Mouse (Mus musculus) right cerebral cortex, adult 18-20 months (tissue): ENCODE results near the gene Psmd13.

Experiments
- DNase-seq: peaks from one replicate; pipeline ENCODE4 v3.0.0; 2022; ENCODE audit warnings: mixed read lengths

The Psmd13 gene

DNA sequence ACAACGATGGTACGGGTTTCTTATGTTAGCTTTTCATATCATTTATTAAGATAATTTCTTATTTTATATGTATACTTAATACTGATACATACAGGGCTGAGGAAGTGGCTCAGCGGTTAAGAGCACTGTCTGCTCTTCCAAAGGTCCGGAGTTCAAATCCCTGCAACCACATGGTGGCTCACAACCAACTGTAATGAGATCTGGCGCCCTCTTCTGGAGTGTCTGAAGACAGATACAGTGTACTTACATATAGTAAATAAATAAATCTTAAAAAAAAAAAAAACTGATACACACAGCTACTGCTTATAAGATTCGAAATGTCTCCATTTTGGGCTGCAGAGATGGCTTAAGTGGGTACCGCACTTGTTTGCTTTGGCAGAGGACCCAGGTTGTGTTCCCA lies 25.9 kb downstream of the Psmd13 start:
- DNase-seq = no peak

DNA sequence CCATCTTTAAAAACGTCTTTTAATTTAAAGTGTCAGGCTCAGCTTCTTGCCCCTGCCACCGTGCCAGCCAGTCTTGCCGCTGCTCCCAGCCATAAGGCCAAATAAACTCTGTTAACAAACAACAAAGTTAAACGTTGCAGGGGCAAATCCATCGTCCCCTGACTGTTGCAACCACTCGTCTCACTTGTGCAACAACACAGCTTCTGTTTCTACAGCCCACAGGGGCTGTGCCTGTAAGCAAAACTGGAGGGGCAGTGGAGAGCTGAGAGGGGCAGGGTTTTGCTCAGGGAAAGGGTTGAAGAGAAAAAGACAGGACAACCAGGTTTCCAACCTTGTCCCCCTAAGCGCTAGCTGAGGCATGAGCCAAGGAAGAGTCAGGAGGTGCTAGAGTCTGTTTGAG lies 26.4 kb downstream of the Psmd13 start:
- no peak for DNase-seq

DNA sequence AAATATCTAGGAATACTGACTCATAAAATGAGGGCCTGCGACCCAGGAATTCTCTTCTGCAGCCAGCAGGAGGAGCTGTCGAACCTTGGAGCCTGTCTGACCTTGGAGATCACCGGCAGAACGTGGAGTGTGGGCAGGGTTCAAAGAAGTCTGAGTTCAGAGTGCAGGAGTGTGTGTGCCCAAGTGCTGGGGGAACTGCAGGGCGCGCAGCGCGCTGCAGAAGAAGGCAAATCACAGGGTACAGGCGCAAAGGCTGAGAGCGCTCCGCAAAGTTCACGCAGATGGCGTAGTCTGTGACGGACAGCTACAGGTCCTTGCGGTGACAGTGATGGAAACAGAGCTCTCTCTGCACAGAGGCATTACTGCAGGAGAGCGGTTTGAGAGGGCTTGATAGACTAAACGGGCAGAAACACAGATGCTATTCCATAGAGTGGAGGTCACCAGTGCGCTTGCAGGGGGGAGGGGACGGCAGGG lies 26.9 kb downstream of the Psmd13 start:
- peak; percentile 72 for DNase-seq

DNA sequence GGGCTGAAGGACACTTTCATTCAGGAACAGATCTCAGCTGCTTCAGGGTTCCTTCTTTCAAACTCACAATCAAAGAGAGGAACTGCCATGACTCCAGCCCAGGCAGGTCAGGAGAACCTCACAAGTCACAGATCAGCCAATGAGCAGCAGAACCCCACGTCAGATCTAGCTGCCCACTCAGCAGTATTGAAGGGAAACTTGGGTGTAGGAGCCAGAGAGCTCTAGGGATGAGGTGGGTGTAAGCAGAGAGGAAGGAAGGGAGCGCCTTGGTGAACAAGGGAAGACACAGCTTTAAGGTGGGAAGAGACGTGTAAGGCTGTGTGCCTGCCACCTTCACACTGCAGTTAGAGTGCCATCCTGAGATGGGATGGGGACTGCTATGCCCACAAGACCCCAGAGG lies 30.5 kb downstream of the Psmd13 start:
- peak; percentile 71 for DNase-seq

DNA sequence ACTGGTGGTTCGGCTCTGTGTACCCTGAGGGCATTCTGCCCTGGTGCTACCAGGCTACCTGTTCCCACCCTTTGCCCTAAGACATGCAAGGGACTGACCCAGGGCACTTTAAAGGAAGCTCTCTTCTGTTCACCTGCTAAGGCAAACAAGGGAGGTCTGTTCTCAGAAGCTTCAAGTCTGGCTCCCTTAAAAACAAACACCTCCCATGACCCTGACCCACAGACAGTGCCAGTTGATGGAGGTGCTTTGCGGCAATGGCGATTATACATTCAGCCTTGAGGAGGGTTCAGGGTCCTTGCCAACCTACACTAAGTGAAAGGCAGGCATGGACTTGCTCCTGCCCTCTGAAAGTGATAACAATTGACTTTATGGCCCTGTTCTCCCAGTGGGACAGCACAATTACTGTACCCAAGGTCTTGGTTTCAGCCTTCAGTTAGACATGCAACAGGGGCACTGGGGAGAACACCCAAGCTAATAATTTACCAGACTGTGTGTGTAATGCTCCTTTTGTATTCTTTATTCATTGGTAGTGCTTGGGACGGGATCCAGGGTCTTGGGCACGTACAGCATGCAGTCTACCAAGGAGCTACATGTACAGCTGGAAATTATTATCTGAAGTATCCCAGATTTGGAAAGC lies 31.2 kb downstream of the Psmd13 start:
- no peak for DNase-seq

DNA sequence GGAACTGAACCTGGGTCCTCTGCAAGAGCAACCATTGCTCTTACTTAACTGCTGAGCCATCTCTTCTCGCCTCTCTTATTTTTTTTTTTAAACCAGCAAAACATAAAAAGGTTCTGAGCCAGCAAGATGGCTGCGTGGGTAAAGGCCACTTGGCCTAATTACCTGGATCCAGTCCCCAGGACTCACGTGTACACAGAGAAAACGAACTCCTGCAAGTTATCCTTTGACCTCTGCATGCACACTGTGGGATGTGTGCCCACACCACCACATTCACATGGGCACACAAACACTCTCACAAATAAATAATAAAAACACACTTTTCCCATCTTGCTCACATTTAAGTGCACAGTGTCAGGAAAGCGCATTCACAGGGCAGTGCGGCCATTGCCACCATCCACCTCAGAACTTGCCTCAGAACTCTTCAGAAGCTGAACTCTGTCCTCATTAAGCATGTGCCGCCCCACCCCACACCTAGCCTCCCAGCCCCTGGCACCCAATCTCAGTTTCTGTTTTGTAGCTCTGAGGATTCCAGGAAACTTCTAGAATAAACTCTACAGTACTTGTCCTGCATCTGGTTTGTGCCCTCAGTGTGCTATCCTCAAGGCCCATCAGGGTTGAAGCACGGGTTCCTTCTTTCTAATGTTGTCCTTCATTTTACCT lies 32.4 kb downstream of the Psmd13 start:
- no peak for DNase-seq

DNA sequence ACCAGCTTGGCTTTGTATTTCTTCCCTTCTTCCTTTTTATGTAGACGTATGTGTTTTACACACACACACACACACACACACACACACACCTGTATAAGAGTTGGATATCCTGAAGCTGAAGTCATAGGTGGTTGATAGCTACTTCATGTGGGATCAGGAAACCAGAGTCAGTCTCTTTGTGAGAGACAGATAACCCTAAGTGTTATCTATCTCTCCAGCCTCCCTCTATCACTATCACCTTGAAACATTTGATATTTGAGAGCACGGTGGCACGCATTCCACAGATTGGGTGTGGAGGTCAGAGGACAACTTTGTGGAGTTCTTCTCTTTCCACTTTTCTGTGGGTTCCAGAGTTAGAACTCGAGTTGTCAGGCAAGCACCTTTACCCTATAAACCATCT lies 38.1 kb downstream of the Psmd13 start:
- no peak for DNase-seq

DNA sequence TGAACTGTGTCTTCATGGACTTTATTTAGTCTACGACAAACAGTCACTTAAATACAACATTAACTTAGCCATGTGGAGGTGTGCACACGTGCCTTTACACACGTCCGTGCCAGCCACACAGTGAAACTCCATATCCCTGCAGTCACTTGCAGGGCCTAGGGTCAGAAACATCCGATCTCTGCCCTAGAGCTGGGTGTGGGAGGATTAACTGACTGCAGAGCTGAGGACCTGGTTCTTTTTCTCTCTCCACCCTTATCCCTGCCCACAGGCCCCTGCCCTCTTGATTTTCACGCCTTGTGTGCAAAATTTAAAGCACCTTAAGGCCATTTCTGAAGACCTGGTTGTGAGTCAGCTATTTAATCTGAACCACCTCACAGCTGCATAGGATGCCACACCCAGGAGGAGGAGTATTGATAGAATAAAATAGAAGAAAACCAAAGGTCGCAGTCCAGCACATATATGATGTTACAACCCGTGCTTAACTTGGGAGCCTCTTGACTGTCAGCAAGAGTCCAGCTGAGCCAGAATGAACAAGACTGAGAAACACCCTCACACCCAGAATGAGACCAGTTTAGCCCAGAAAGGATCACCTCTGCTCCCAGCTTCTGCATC lies 38.8 kb downstream of the Psmd13 start, which contains the start of gene Nlrp6:
Gene Nlrp6, plus strand, starts transcription at position 485 of the 612 bp plus-strand sequence.
- DNase-seq = no peak

DNA sequence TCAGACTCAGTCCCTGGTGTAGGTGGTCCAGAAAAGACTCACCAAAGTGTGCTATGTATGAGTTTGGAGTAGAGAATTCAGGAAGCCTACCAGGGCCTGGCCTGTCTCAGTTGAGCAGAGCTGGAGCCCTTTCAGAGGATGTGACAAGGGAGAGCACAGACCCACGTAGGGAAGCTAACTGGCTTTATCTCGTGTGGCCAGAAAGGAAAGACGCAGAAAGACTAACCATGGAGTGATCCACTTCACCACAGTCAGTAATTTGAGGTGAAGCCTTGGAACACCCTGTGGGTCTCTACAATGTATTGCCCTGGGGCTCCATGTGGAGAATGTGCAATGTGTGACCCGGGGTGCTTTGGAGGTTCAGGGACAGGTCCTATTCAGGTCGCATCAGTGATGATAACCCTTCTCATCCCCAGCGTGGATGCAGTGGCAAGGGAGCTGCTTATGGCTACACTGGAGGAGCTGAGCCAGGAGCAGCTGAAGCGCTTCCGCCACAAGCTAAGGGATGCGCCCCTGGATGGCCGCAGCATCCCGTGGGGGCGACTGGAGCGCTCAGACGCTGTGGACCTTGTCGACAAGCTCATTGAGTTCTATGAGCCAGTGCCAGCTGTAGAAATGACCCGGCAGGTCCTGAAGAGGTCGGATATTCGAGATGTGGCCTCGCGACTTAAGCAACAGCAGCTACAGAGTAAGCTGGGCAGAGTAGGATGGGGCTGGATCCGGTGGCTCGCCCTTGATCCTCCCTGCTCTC lies 39.6 kb downstream of the Psmd13 start:
- DNase-seq = no peak

DNA sequence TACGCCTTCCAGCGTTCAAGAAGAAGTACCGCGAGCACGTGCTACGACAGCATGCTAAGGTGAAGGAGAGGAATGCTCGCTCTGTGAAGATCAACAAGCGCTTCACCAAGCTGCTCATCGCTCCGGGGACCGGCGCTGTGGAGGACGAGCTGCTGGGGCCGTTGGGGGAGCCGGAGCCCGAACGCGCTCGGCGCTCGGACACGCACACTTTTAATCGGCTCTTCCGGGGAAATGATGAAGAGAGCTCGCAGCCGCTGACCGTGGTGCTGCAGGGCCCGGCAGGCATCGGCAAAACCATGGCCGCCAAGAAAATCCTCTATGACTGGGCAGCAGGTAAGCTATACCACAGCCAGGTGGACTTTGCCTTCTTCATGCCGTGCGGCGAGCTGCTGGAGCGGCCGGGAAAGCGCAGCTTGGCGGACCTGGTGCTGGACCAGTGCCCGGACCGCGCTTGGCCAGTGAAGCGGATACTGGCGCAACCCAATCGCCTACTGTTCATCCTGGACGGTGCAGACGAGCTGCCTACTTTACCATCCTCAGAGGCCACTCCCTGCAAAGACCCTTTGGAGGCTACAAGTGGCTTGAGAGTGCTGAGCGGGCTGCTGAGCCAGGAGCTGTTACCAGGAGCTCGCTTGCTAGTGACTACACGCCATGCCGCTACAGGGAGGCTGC lies 40.8 kb downstream of the Psmd13 start:
- DNase-seq = no peak

DNA sequence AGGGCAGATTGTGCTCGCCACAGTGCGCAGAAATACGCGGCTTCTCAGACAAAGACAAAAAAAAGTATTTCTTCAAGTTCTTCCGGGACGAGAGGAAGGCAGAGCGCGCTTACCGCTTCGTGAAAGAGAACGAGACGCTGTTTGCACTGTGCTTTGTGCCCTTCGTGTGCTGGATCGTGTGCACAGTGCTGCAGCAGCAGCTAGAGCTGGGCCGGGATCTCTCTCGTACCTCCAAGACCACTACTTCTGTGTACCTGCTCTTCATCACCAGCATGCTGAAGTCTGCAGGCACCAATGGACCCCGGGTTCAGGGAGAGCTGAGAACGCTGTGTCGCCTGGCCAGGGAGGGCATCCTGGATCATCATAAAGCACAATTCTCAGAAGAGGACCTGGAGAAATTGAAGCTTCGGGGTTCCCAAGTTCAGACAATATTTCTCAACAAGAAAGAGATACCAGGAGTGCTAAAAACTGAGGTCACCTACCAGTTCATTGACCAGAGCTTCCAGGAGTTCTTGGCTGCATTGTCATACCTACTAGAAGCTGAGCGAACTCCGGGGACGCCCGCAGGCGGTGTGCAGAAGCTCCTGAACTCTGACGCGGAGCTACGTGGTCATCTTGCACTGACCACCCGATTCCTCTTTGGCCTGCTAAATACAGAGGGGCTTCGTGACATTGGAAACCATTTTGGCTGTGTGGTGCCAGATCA lies 41.5 kb downstream of the Psmd13 start:
- DNase-seq = no peak

DNA sequence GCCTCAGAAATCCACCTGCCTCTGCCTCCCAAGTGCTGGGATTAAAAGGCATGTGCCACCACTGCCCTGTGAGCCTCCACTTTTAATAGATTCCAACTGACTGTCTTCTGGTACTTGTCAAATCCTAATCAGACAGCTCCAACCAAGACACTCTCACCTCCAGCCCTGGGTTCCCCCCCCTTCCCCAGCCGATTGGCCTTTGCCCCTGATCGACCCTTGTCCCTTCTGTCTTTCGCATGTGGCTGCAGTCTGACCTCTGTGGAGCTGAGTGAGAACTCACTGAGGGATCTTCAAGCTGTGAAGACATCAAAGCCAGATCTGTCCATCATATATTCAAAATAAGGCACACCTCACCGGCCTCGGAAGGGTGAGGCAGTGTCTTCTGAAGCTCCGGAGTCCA lies 45.4 kb downstream of the Psmd13 start:
- no peak for DNase-seq

DNA sequence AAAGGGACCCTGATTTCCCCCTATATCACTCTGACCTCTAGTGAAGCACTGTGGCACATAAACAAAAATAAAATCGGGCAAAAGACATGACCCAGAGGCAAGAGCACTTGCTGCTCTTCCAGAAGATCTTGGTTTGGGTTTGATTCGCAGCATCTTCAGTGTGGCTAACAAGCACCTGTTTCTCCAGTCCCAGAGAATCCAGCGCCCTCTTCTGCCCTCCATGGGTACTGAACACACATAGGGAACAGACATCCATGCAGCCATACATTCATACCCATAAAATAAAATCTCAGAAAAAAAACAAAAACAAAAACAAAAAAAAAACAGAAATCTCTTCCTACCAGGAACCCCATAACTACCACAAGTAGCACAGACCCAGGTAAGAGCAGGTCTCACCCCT lies 56.7 kb downstream of the Psmd13 start:
- DNase-seq = no peak

DNA sequence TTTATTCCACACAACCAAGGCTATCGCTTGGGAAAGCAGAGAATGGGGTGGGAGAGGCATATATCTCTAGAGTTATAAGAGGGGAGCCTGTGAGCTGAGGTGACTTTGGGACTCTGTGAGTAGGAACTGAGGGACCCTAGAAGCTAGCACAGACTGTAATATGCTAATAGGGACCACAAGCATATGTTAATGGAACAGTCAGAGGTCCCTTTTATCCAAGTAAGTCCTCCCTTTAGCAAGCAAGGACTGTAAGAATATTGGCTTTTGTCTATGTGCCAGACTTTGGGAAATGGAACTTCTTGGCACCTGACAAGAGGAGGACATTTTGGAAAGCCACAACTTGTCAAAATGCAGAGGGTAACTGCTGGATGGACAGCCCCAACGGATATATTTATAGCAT lies 57.1 kb downstream of the Psmd13 start:
- DNase-seq = no peak

DNA sequence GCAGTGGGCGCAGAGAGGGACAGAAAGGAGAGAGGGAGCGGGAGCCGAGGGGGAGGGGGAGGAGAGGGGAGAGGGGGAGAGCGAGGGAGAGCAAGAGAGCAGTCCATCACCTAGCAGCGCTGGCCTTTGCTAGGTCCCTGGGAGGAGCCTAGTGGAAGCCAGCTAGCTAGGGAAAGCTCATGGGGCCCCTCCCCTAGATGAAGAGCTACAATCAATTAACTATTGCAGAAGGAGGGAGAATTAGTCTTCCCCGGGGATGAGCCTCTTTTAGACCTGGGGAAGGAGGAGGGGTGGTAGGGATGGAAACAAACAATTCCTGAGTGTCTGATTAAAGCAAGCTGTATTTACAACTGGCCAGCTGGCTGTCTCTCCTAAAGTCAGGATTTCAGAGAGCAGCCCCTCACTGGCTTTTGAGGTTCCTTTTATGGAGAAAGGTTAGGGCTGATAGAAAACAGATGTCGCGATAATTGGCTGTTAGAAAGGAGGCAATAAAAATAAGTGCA lies 58.0 kb downstream of the Psmd13 start:
- DNase-seq = no peak

DNA sequence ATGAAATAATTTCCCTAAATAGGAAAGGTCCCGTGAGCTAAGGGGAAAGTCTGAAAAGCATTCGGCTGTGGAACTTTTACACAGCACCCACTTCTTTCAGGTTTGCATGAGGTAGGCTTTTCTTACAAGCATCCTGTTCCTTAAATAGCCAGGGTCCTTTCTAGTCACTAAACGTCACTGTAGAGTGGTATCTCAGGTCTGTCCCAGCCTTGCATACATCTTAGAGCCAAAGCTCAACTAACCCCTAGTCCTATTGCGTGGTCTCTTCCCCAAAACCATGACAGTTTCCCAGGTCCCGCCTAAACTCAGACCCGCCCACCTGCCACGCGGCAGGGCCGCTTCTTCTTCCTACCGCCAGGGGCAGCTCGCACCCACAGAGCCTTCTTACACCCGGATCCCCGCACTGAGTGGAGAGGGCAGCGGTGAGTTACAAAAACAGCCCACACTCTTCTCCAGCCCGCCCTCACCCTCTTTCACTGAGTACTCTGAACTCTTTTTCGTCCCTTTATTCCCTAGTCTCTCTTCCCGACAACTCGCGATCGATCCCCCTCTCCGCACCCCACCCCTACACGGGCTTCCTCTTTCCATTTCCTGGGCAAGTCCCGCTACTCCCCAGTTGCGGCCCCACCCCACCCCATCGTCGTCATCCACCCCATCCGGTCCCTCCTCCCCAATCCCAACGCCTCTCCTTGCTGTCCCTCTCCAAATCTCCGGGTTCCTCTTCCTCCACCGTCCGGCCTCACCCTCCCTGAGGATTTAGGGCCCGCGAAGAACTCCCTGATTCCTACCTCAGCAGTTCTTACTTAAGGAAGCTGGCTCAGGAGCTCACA lies 59.7 kb downstream of the Psmd13 start, which contains the start of gene Pgghg:
Gene Pgghg, plus strand, starts transcription at position 170 of the 830 bp plus-strand sequence.
- peak; percentile 56 for DNase-seq

DNA sequence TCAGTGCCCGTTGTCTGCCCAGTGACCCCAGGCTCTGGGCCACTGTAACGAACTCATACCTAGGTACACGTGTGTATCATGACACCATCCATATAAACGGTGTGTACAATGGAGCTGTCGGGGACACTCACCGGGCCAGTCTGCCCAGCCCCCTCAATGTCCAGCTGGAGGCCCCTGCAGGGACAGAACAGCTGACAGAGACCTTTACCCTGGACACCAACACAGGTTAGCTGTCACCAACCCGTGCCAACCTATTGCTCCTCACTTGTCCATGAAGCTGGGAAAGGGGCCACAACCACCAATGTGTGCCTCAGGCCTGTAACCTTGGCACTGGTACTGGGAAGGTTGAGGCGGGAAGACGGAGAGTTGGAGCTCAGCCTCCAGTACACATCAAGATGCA lies 60.6 kb downstream of the Psmd13 start:
- no peak for DNase-seq

DNA sequence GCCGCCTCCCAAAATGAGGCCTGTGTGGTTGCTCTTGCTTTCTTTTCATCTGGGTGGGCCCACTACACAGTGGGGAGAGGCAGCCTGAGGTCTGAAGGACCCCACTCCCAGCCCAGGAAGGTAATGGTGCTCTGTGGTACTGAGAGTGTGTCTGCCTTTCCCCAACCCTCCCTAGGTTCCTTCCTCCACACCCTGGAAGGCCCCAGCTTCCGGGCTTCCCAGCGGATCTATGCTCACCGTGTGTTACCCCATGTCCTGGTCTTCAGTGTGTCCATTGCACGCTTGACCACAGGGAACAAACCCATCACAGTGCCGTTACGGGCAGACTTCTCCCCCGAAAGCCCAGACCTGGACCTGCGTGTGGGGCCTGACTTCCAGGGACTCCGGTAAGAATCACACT lies 61.0 kb downstream of the Psmd13 start:
- DNase-seq = no peak

DNA sequence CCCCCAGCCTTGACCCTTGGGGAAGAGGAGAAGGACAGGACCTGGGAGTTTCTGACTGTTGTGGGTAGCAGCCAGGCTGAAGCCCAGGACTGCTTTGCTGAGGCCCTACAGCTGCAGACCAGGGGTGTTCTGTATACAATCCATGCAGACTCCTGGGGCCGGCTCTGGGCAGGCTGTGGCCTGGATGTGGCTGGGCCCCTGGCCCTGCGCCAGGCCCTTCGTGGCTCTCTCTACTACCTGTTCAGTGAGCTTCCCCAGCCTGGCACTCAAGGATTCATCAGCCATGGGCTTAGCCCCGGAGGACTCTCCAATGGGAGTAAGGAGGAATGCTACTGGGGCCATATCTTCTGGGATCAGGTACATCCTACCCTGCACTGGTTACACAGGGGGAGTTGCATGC lies 61.6 kb downstream of the Psmd13 start:
- no peak for DNase-seq

DNA sequence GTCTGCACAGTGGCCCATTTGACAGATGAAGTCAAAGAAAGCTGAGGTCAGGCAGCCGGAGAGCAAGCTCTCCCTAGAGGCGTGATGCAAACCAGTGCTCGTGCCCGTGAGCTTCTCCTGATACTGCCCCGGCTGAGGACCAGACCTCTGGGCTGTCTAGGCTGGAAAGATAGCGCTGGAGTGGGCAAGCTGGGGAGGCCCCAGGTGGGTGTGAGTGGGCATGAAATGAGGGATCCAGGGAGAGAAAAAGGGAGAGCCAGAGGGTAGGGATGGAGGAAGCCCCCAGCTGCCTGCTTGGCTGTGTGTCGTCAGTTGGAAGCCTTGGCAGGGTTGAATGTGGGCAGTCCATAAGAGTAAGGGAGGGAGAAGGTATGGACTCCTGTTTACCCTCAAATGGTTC lies 62.5 kb downstream of the Psmd13 start:
- DNase-seq = no peak

DNA sequence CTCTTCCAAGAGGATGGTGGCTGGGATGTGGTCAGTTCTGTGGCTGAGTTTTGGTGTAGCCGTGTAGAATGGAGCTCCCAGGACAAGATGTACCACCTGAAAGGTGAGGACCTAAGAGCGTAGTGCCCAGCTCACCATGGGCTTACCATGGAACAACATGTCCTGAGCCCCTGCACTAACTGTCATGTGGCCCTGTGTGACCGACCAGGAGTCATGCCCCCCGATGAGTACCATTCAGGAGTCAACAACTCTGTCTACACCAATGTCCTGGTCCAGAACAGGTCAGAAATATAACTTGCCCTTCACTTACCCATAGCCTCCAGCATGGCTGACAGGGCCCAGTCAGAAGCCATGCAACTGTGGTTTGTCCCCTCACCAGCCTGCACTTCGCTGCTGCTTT lies 63.5 kb downstream of the Psmd13 start:
- DNase-seq = no peak
